Mouse (Mus musculus) bone marrow macrophage, adult 2 months (primary cell): Measurements from ENCODE around the gene Six1. TPM values are rescaled to one million over a fixed set of nuclear protein-coding genes. Genes with fewer than 3 reads are reported as not detected.
"Not testable (repeated sequence)": the region's sequence is repeated elsewhere in the genome, so short reads cannot be mapped to it uniquely, and the experiment has no call there.

Experiments used
- H3K27ac ChIP-seq: 2 replicates; pipeline ENCODE4 v1.5.1; 2012; ENCODE audit warnings: low read depth, low read length; ENCODE audit not compliant: insufficient read depth
- H3K4me1 ChIP-seq: 2 replicates; pipeline ENCODE4 v1.6.1; 2012; ENCODE audit warnings: low read length; ENCODE audit not compliant: control insufficient read depth, insufficient read depth
- H3K4me3 ChIP-seq: 2 replicates; pipeline ENCODE4 v1.5.1; 2012; ENCODE audit warnings: mild to moderate bottlenecking, low read length, moderate library complexity; ENCODE audit not compliant: insufficient read depth
- CTCF ChIP-seq: IDR thresholded peaks from 2 replicates; pipeline ENCODE4 v1.5.1; 2012; ENCODE audit warnings: low read depth, mild to moderate bottlenecking, low read length, moderate library complexity
- POLR2A ChIP-seq: IDR thresholded peaks from 2 replicates; pipeline ENCODE4 v1.6.1; 2012; ENCODE audit warnings: mild to moderate bottlenecking, low read depth, low read length, borderline replicate concordance
- polyA plus RNA-seq: library from polyadenylated mRNA; stranded (reverse); fragments of >200 nt; gene quantifications from 2 replicates; pipeline ENCODE4 v1.2.4, GENCODE M21; 2012; ENCODE audit not compliant: missing spikeins, insufficient read depth, insufficient read length

Six1 gene
- polyA plus RNA-seq, 1 experiment, result not detected

DNA sequence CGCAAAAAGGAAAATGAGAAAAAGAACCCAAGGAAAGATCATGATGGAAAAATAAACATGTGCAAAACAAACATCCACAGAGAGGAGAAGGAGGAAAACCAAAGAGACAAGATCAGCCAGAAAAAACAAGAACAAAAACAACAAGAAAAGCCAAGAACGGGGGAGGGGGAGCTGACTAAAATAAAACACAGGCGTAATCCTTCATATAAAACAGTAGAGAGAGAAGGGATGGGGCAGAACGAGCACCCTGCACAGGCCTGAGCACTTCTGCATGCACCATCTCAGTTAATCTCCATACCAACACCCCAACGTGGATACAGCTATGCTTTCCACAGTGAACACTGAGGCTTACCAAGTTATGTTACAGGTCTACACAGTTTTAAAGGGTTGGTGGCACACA lies 40.9 kb downstream of the Six1 start:
- H3K27ac ChIP-seq, result no peak overlapping the region
- TF ChIP-seq CTCF, result no peak
- TF ChIP-seq POLR2A, result no peak
- no peaks in the 10 kb centered on the region for H3K4me1 ChIP-seq
- no peak overlapping the region for H3K4me3 ChIP-seq

DNA sequence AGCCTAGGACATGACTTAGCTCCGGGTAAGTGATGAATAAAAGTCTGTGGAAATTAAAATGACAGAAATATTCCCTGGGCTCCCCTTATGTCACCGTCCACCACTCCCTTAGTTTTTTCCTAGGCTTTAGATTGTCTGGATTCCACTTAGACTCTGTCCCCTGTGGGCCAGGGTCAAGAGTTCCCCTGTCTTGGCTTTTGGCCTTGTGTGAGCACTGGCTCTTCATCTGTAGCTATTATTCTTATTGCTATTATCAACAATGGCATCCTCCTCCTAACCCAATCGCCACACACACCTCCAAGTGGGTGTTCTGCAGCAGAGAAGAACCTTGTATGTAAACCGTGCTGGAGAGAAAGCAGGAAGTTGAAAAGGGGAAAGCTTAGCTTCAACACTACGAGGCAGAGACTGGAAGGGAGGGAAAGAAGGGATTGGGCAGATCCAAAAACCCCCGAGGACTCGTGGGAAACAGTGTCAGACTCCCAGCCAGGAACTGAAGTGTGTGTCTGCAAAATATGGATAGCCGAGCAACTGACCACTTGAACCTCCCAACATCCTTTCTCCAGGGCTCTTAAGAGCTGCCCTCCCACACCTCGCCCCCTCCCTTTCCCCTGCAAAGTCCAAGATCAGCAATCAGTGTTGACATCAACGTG lies 41.4 kb downstream of the Six1 start:
- TF ChIP-seq CTCF (no peak), POLR2A (no peak)
- Histone ChIP-seq H3K27ac (no peak overlapping the region), H3K4me3 (no peak overlapping the region), H3K4me1 (no peaks in the 10 kb centered on the region)

DNA sequence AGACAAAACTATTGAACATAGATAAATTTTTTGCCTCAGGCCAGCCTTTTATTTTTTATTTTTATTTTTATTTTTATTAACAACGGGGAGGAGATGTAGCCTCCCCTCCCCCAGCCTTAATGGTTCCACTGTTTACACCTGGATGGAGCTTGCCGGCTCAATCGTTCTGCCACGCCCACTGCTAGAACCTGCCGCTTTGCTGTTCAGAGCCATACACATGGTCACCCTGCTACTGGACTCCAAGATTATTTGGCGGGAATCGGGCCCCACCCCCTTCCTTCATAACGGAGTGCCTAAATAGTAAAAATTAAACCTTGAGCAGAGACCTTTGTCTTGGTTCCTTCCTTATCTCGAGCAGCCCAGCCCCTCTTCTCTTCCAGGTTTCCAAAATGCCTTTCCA lies 50.8 kb downstream of the Six1 start:
- not testable (repeated sequence) for H3K4me1 ChIP-seq, H3K27ac ChIP-seq, H3K4me3 ChIP-seq

DNA sequence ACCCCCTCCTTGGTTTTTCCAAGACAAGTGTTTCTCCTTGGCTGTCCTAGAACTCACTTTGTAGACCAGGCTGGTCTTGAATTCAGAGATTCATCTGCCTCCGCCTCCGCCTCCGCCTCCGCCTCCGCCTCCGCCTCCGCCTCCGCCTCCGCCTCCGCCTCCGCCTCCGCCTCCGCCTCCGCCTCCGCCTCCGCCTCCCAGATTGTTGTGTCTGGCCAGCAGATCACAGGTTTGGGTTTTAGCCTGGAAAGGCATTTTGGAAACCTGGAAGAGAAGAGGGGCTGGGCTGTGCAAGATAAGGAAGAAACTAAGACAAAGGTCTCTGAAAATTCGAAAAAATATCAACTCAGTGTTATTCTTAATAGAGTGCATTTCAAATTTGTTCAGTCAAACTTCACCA lies 51.4 kb downstream of the Six1 start:
- H3K27ac ChIP-seq, H3K4me1 ChIP-seq: not testable (repeated sequence)

DNA sequence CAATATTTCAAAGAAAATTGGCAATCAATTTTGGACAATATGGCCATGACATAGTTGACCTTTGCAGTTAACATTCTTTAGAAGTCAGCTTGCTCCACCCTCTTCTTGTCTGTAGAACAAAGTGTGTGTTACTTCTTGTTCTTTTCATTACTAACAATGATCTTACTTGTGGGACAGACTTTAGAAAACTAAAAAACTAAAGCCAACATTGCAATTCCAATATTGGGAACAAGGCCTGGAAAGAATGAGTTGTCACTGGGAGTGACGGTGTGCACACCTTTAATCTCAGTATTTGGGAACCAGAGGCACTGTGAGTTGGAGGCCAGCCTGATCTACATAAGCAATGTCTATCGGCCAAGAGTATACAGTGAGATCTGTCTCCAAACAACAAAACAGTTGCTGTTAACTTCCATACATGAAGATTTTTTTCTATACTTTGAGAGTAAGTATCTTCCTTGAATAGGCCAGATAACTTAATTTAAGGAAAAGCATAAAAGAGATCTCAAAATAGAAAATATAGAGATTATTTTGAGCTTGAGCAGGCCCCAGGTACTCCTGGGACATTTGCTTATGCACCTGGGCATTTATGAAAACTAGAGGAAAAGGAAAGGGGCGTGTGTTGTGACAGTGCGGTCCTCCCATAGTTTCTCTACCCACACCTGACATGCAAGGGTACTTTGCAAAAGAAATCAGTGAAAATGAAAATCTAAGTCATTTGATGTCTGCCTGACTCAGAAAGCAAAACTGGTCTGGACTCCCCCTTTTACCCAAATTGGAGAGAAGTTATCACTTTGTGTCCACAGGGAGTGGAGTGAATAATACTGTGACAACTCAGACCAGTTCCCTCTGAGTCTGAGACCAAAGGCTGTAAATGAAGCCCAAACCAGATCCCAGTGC lies 55.3 kb downstream of the Six1 start:
- H3K27ac ChIP-seq, result no peak overlapping the region
- no peak overlapping the region for H3K4me3 ChIP-seq
- TF ChIP-seq CTCF (no peak), POLR2A (no peak)
- H3K4me1 ChIP-seq, result no peaks in the 10 kb centered on the region

More for the DNA sequence above, 51.4 kb downstream of the Six1 start:
- not testable (repeated sequence) for H3K4me3 ChIP-seq

DNA sequence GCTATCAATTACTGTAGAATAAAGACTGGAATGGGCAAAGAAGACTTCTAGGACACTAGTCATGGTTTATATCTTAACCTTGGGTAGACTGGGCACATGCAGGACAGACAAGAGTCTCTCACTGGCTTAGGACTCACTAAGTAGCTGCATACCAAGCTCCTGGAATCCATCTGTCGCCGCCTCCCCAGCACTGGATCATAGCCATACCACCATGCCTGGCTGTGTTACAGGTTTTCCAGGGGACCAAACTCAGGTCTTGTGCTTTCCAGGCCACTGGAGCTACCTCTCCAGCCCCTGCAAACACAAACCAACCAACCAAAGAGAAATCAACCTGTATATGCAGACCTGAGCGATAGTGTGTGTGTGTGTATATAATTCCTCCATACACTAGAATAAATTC lies 57.0 kb downstream of the Six1 start:
- Histone ChIP-seq H3K4me3 (no peak overlapping the region), H3K4me1 (no peaks in the 10 kb centered on the region), H3K27ac (no peak overlapping the region)
- no peak for TF ChIP-seq POLR2A
- TF ChIP-seq CTCF, result no peak

Other genes with a start within 250 kb of the Six1 start
- gene Six6, start 114.0 kb downstream of the Six1 start, polyA plus RNA-seq, result not detected in 2 replicates
- not detected in 2 replicates for gene 4930447C04Rik, start 113.1 kb downstream of the Six1 start, polyA plus RNA-seq
- gene Six4, start 59.6 kb upstream of the Six1 start, polyA plus RNA-seq, result 0.08 TPM in 1 of 2 replicates, not detected in the other
- 20.7 and 22.0 TPM in 2 replicates for gene Mnat1, start 69.8 kb upstream of the Six1 start, polyA plus RNA-seq
- gene Trmt5, start 232.8 kb upstream of the Six1 start, polyA plus RNA-seq, result 13.7 and 17.2 TPM in 2 replicates
- 48.8 and 57.4 TPM in 2 replicates for gene Slc38a6, start 232.9 kb upstream of the Six1 start, polyA plus RNA-seq